Mouse (Mus musculus) small intestine, adult 2 months (tissue): ENCODE results near the gene Adk. TPM values are rescaled to one million over a fixed set of nuclear protein-coding genes. Genes with fewer than 3 reads are reported as not detected.

Experiments used
- H3K27ac ChIP-seq: fragments of 200-500 bp; 2 replicates; pipeline ENCODE4 v1.5.1; 2012; ENCODE audit warnings: low read depth, low read length, control low read depth, inconsistent platforms; ENCODE audit not compliant: insufficient read depth
- H3K27me3 ChIP-seq: fragments of 200-500 bp; 2 replicates; pipeline ENCODE4 v1.6.1; 2012; ENCODE audit warnings: mild to moderate bottlenecking, moderate library complexity, low read length, inconsistent platforms; ENCODE audit not compliant: control insufficient read depth, insufficient read depth
- H3K36me3 ChIP-seq: fragments of 200-500 bp; 2 replicates; pipeline ENCODE4 v1.6.1; 2012; ENCODE audit warnings: mild to moderate bottlenecking, low read length, control low read depth, inconsistent platforms; ENCODE audit not compliant: control insufficient read depth, insufficient read depth
- H3K4me1 ChIP-seq: fragments of 200-500 bp; 2 replicates; pipeline ENCODE4 v1.6.1; 2012; ENCODE audit warnings: low read length, inconsistent platforms, mixed read lengths; ENCODE audit not compliant: control insufficient read depth, insufficient read depth, insufficient read length
- H3K4me3 ChIP-seq: fragments of 200-500 bp; 2 replicates; pipeline ENCODE4 v1.5.1; 2012; ENCODE audit warnings: low read depth, mild to moderate bottlenecking, control low read depth, inconsistent platforms, low read length, moderate library complexity
- CTCF ChIP-seq: fragments of 200-500 bp; IDR thresholded peaks from 2 replicates; pipeline ENCODE4 v1.5.1; 2012; ENCODE audit warnings: low read depth, mild to moderate bottlenecking, control low read depth, inconsistent platforms, low read length, moderate library complexity, mixed read lengths; ENCODE audit not compliant: insufficient replicate concordance, insufficient read length; ENCODE audit errors: extremely low read depth
- POLR2A ChIP-seq: fragments of 200-500 bp; IDR thresholded peaks from 2 replicates; pipeline ENCODE4 v1.6.1; 2012; ENCODE audit warnings: low read depth, mild to moderate bottlenecking, control low read depth, inconsistent platforms, low read length, moderate library complexity
- WGBS: fragments of 180-500 bp; shearing (Covaris S2); methylation state at CpG from one replicate; pipeline ENCODE4 v1.1.7; 2018; 5-methylcytosine and 5-hydroxymethylcytosine counted together
- polyA plus RNA-seq: library from polyadenylated mRNA; depleted of rRNA; stranded (reverse); fragments of >200 nt; gene quantifications from 2 replicates; pipeline ENCODE4 v1.2.3, GENCODE M21; 2012

The Adk gene
- polyA plus RNA-seq, 1 experiment, result 37.6 TPM

DNA sequence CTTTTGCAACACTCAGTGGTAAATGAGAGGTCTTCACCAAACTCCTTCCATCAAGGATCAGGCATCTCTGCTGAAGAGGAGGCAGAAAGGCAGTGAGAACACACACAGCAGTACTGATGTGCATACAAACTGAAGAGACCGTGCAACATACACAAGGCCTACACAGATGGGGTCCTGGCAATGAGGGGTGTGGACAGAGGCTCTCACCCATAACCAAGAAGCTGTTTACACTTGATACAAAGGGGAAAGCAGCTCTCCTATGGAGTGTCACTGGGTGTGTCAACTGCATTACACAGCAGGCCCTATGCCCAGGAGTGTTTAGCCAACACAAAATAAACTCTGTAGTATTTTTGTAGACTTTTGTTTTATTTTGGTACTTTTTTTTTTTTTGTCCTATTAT is 59.1 kb downstream of the Adk start:
- peaks cover 4% of the 10 kb centered on the region; the same call in 1 of the 2 replicates for H3K4me1 ChIP-seq
- H3K27ac ChIP-seq, result no peak overlapping the region
- TF ChIP-seq POLR2A (no peak), CTCF (no peak)
- H3K4me3 ChIP-seq, result no peak overlapping the region
- H3K36me3 ChIP-seq, result peaks cover 4% of the 10 kb centered on the region
- no peaks in the 10 kb centered on the region for H3K27me3 ChIP-seq
- WGBS, result 94% methylated on average over 1 of the region's 1 CpGs

DNA sequence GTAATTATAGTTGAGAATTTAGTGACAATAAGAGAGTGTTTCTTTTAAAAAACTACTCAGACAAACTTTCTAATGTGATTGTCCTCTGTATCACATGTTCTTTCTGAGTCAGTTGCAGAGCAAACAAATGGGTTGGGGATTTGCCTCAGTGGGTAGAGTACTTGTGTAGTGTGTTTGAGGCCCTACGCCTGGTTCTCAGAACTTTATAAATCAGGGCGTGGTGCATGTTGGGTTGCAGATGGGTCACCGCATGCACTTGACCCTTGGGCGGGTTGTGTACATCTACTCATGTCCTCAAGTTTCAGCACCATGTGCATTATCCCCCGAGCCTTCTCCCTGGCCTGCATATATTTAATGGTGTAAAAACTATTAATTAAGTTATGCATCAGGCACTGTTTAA is 59.8 kb downstream of the Adk start:
- TF ChIP-seq POLR2A, result no peak
- no peak for TF ChIP-seq CTCF
- 0 out of 2 replicates have a peak, but pooled peaks cover 2% of the 10 kb centered on the region for H3K36me3 ChIP-seq
- 41% methylated on average over 5 of the region's 5 CpGs for WGBS
- H3K4me3 ChIP-seq, result no peak overlapping the region
- H3K4me1 ChIP-seq, result peaks cover 4% of the 10 kb centered on the region; the same call in 1 of the 2 replicates
- no peaks in the 10 kb centered on the region for H3K27me3 ChIP-seq
- no peak overlapping the region for H3K27ac ChIP-seq

DNA sequence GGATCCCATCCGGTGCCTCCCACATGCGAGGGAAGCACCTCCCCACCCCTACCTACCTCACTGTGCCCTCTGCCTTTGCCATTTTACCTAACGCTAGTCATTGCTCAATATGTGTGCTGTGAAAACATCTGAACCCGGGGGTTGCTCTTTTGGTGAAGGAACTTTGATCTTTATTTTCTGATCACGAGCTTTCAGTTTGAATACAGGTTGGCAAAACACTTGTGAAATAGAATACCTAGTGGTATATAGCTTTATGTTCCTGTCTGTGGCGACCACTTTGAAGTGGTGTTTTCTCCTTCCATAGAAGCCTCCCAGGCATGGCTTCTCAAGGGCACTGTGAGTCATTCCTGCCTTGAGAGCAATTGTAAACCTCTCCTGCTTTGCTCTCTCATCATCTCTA is 60.4 kb downstream of the Adk start:
- 0 out of 2 replicates have a peak, but pooled peaks cover 2% of the 10 kb centered on the region for H3K36me3 ChIP-seq
- H3K27ac ChIP-seq, result peak overlapping the region; percentile 29; the same call in 1 of the 2 replicates
- WGBS, result 25% methylated on average over 6 of the region's 6 CpGs
- H3K4me1 ChIP-seq, result peaks cover 4% of the 10 kb centered on the region; the same call in 1 of the 2 replicates
- no peak overlapping the region for H3K4me3 ChIP-seq
- TF ChIP-seq POLR2A, result no peak
- H3K27me3 ChIP-seq, result no peaks in the 10 kb centered on the region

DNA sequence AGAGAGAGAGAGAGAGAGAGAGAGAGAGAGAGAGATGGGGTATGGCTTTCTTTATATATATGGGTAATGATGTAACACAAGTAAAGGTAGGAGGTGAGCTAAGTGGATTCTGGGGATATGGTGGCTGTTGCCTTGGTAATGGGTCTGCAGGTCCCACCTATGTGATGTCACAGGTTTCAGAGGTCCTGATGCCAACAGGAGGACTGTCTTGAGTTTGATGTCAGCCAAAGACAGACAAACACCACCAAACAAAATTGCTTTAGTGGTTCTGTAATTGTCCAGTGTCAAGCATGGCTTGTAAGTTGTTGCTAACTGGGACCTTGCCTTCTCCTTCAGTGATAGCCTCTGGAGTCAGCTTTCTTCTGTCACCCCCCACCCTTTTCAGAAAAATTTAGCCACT is 62.0 kb downstream of the Adk start:
- TF ChIP-seq CTCF, result no peak
- TF ChIP-seq POLR2A, result no peak
- Histone ChIP-seq H3K36me3 (no peaks in the 10 kb centered on the region), H3K27me3 (no peaks in the 10 kb centered on the region), H3K4me3 (no peak overlapping the region), H3K27ac (no peak overlapping the region), H3K4me1 (peaks cover 4% of the 10 kb centered on the region; the same call in 1 of the 2 replicates)

DNA sequence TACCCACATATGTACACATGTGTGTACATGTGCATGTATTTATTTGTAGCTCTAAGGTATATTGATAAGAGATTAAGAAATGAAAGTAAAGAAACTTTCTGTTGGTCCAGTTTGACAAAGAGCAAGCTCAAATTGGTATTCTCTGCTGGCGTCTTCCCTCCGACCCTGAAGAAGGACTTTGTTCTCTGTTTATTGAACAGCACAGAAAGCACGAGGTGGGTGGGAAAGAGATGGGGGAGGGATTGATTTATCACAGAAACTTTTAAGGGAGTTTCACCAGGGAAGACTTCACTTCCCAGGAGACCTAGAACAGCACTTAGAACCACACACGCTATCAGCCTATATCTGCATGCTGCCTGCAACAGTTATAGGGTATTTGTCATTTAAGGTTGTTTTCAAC is 62.9 kb downstream of the Adk start:
- 0 out of 2 replicates have a peak overlapping the region, but pooled peaks have one; percentile 28 for H3K27ac ChIP-seq
- TF ChIP-seq POLR2A, result no peak
- TF ChIP-seq CTCF, result no peak
- H3K27me3 ChIP-seq, result no peaks in the 10 kb centered on the region
- H3K4me1 ChIP-seq, result peaks cover 4% of the 10 kb centered on the region; the same call in 1 of the 2 replicates
- no peak overlapping the region for H3K4me3 ChIP-seq
- no peaks in the 10 kb centered on the region for H3K36me3 ChIP-seq
- WGBS, result 21% methylated on average over 4 of the region's 4 CpGs

DNA sequence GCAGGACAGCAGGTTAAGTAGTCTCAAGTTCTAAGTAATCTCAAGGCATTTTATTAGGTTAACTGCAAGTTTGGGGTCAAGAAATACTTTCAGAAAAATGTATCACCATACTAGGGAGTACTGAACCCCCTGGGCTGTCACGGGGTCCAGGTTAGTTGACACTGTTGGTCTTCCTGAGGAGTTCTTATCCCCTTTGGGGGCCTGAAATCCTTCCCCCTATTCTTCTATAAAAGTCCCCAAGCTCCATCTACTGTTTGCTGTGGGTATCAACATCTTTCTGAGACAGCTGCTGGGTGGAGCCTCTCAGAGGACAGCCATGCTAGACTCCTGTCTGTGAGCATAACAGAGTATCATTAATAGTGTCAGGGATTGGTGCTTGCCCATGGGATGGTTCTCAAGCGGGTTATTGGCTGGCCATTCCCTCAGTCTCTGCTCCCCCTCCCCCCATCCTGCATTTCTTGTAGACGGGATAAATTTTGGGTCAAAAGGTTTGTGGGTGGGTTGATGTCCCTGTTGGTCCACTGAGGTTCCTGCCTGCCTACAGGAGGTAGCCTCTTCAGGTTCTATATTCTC is 63.6 kb downstream of the Adk start:
- H3K4me3 ChIP-seq, result no peak overlapping the region
- 0 out of 2 replicates have a peak overlapping the region, but pooled peaks have one; percentile 28 for H3K27ac ChIP-seq
- no peaks in the 10 kb centered on the region for H3K36me3 ChIP-seq
- WGBS, result 44% methylated on average over 3 of the region's 3 CpGs
- peaks cover 4% of the 10 kb centered on the region; the same call in 1 of the 2 replicates for H3K4me1 ChIP-seq
- peak; percentile 56; the same call in 1 of the 2 replicates for TF ChIP-seq CTCF
- no peak for TF ChIP-seq POLR2A
- no peaks in the 10 kb centered on the region for H3K27me3 ChIP-seq

DNA sequence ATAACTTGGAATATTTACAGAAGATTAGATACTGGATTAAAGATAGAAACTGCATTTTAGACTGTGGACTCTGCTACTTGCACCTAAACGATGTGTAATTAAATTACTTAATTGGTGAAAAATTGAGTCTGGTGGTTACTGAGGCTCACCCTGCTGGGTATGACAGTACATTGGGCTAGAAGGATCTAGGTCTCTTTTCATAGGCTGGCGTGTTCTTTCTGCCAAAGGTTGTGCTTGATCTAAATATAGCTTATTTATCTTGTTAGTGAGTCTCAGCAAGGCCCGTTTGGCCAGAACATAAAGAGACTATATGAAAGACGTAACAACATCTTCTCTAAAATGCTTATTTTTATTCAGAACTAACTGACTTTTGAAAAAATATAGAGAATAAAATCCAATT is 65.7 kb downstream of the Adk start:
- WGBS, result 47% methylated on average over 4 of the region's 4 CpGs
- TF ChIP-seq CTCF (no peak), POLR2A (no peak)
- Histone ChIP-seq H3K27ac (no peak overlapping the region), H3K4me3 (no peak overlapping the region), H3K4me1 (no peaks in the 10 kb centered on the region), H3K27me3 (no peaks in the 10 kb centered on the region), H3K36me3 (no peaks in the 10 kb centered on the region)
